Mouse (Mus musculus) left cerebral cortex, postnatal 25 days (tissue): Measurements from ENCODE around the gene Fdxr. TPM values are rescaled to one million over a fixed set of nuclear protein-coding genes. Genes with fewer than 3 reads are reported as not detected.

Experiments
- DNase-seq, 2 experiments: peaks; one replicate each; pipeline ENCODE4 v3.0.0; 2022; ENCODE audit warnings: low spot score in 2 of 2, mixed read lengths in 1 of 2
- intact Hi-C: fragments of 180-260 bp; cut with DNase I; formaldehyde crosslinking; loops from one replicate; pipeline ENCODE4 v1.15.1; 2025
- total RNA-seq, 2 experiments: library from RNA; stranded (reverse); gene quantifications; 2 replicates each; pipeline ENCODE4 v1.2.3; 2021

Gene Fdxr
- total RNA-seq, 2 experiments from 2014 or later, result 14.5 to 17.4 TPM

DNA sequence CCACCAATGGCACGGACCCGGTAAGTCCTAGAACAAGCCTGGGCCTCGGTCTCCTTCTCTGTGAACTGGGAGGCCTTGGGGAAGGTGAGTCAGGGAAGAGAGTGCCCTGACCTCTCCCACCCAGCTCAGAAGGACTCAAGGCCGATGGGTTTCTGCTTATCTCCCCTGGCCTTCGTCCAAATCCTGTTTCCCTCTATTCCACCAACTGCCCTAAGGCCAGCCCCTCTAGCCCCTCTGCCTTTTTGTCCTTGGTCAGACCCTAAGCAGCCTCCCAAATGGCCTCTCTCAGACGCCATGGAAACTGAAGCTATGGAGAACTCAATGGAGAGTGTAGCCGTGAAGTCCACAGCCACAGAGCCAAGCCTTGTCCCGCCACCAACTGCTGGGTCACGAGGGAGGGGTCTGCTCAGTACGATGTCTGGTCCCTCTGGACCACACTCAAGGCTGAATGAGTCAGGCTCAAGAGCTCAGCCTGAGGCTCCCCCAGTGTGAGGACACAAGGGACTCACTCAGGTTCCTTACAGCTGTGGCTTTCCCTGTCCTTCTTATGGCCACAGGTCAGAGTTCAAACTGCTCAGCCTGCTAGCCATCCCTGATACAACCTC is 3.9 kb downstream of the Fdxr start:
- intact Hi-C loops, result loop anchor here (5.0 kb wide), 1 partner anchor 191 kb away; no protein-coding TSS in a partner anchor
- no peak for DNase-seq

DNA sequence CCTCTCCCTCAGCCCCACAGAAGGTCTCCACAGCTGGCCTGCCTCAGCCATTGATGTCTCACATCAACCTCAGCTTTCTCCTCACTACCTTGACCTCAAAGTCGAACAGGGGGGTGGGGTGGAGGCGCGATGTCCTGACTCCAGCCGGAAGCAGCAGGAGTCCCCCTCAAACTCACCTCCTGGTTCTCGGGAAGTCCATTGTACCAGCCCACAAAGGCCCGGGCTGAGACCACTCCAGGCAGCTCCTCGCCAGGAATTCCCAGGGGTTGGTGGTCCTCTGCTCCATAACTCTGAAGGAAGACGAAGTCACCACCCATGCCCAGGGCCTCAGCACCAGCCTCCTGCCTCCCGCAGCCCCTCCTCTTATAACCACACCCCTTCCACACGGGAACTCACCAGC is 5.4 kb downstream of the Fdxr start:
- intact Hi-C loops, result loop anchor here (2.0 to 5.0 kb wide), 2 partner anchors 111 to 189 kb away; no protein-coding TSS in a partner anchor
- DNase-seq, result no peak

DNA sequence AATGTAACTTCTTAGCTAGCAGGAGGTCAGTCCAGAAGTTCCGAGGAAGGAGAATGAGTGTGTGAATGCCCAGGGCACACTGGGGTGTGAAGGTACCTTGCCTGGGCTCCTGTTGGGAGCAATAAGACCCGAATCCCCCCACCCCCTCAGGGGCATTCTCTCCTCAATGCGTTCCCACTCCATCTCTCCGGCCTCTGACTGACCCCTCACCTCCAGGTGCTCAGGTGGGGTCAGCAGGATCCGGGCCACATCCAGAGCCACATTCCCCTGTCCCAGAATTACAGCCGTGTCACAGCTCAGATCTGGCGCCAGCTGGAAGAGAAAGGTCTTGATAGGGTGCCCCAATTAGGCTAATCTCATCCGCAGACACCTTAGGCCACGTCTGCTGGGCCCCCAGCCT is 5.8 kb downstream of the Fdxr start:
- intact Hi-C loops, result loop anchor here (2.0 to 5.0 kb wide), 2 partner anchors 110 to 189 kb away; no protein-coding TSS in a partner anchor
- DNase-seq, result no peak

DNA sequence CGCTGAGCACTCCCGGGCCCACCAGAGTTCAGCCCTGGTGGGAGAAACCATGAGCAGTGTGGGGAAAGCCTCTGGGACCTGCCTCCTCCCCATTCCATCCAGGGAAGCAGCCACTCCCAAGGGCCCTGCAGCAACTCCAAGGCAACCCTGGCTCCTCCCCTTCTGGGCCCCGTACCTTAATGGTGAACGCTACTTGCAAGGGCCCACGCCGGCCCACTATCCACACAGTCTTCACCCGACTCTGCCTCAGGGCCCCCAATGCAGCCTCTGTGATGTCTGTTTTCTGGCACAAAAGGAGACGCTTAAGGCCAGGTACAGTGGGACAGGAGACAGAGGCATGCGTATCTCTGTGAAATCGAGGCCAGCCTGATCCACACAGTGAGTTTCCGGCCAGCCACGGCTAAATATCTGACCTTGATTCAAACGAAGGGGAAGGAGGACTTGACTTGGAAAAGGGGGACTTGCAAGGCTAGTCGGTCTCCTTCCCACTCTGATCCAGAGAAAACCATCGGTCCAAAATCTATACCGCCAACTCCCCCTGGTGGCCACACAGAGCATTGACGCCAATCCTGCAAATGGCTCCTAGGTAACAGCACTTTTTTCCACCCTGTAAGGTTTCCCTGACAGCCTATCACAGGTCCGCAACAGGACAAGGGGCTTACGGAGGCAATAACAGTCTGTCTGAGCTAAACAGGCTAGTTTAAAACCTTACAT is 6.5 kb downstream of the Fdxr start:
- DNase-seq, result peak; percentile 83 to 87
- intact Hi-C loops, result loop anchor here (1.0 to 5.0 kb wide), 3 partner anchors 68 to 188 kb away; no protein-coding TSS in a partner anchor

DNA sequence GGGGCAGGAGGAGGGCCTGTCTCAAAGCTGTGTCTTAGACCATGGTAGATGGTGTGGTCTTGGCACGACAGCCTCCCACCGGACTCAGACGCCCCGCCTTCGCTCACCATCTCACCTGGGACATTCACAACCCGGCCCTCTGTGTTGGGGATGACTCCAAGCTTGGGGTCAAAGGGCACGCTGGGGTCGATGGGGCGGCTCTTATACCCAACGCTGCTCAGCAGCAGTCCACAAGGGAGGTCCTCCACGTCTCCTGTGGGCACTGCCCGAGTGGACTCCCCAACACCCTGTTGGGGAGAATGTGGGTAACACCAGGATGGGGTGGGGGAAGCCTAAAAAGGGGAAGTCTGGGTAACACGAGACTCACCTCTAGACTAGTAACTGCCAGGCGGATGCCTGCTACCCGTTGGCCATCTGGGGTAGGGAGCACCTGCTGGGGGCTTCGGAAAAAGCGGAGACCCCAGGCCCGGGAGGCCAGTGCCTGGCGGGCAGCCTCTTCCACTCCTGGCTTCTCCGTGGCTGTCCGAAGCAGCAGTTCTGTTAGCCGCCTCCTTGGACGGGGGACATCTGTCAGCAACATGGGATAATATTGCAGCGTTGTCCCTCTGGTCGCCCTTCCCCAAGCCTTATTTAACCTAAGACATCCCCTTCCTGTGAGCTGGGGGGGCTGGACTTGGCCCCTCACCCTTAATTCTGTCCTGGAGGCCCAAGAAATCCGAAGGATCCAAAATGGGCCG is 7.4 kb downstream of the Fdxr start:
- intact Hi-C loops, result loop anchor here (1.0 to 5.0 kb wide), 3 partner anchors 67 to 187 kb away; no protein-coding TSS in a partner anchor

DNA sequence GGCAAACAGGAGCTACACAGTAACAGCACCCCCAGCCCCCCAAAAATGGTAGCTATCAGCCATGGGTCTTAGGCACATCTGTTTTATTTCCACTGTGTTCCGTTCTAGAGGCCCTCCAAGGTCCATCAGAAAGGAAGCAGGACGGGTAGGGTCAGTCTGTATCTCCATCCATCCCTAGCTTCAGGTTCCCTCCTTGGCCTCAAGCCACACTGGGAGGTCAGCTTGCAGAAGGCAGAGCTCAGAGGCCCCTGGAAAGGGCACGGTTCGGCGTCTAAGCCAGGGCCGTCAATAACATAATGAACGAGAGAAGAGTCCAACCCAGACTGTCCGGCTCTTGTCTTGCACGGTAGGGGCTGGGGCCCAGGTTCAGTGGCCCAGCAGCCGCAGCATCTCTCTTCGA is 8.9 kb downstream of the Fdxr start:
- DNase-seq, result no peak
- intact Hi-C loops, result no loop called here

More for the DNA sequence above, 7.4 kb downstream of the Fdxr start:
- no peak for DNase-seq

DNA sequence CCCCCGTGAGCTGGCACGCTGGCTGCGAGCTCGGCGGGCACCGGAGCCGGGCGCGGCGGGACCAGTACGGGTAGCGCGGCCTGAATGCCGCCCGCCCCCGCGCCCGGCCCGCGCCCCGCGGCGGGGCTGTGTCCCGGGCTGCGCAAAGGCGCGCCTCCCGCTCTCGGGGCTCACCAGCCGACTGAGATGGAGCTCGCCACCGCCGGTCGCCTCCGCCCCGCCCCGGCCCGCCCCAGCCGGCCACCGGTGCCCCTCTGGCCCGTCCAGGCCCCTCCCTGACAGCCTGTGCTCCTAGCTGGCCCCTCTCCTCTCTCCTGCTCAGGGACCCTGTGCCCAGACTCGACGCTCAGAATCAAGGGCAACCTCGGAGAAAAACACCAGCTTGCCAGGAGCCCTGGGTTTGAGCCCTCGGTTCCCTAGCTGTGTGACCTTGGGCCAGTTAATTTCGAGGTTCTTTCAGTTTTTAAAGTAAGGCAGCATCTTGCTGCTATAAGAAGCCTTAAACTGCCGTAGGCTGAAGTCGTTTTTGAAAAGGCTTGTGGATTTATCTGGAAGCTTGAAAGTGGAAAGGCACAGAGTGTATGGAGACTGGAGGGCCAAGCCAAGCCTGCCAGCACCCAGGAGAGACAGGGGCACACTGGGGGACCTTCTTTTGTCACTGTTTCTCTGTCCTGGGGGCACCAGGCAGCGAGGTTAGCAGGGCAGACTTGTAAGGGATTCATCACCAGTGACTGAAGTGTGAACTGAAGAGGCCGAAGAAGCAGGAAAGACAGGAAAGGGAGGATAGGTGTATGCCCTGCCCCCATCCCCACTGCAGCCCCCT is 9.6 kb downstream of the Fdxr start, which contains the start of gene Grin2c:
Gene Grin2c (minus strand): TSS at position 183 of the 823 bp plus-strand sequence.
- intact Hi-C loops, result no loop called here
- no peak for DNase-seq

DNA sequence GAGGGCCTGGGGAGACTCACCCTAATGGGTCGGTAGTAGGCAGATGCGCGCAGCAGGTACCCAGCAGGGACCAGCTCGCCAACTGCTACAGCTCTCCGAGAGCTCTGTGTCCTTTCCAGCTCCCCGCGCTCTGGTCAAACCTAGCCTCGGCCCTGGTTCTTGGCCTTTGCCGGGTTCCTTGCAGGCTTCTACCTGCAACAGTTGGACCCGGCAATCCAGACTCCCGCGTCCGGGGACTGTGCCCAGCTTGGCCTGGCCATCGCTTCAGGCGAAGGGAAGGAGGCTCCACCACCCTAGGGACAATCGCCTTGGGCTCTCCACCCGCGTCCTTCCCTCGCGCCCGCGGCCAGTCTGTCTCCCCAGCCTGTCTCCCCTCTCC is 10.5 kb downstream of the Fdxr start:
- intact Hi-C loops, result no loop called here
- DNase-seq, result no peak

DNA sequence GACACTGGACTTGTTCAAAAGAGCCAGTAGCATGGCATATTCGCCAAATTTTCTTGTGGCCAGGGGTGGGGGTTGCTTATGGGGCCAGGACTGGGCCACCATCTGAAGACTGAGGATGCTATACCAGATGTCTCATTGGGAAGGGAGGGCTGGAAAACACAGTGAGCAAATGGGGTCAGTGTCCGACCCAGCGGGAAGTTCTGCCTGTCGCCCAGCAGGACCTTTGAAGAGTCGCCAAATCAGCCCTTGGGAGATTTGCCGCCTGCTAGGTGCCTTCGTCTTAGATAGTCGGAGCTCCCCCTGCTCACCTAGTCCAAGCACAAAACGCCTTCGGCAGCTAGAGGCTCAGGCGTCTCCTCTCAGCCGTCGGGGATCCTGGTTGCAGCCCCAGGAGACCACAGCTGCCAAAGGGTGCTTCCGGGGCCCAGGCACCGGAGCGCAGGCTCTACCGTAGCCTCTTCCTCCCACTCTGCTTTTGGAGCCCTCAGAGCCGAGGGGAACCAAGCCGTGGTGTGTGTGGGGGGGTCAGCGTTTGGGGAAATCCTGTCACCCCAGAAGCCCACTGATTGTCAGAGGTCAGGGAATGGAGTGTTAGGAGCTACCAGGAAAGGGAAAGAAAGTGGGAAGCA is 11.0 kb downstream of the Fdxr start:
- no peak for DNase-seq
- intact Hi-C loops, result no loop called here

DNA sequence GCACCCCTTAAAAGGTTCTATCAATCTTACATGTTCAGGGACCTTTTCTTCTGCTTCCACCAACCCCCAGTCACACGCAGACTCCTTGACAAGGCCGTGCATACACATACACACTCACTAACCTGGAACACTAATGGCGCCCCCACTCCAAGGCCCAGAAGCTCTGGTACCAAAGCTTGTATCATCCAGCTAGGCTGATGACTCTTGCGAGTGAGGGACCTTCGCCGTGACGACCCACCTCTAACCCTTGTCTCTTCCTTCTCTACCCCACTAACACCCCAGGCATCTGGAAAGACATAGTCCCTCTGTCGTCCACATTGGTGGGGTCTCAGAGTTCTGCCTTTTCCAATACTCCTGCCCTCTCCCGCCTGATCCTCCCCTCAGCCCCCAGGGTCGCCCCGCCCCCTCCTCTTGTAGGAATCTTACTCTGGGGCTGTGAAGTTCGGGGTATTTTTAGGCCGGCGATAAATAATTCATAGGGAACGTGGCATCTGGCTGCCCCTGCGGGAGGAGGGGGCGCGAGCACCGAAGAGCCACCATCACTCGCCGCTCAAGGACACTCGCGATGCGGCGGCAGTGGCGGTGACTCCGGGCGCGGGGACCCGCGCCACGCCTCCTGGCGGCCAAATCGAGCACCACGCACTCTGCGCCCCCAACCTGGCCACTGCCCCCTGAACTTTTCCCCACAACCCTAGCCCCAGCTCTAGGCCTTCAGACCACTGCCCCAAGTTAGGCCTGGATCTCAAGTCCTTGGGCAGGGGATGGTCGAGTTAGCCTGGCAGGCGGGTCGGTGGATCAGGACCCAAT is 11.8 kb downstream of the Fdxr start:
- no peak for DNase-seq
- intact Hi-C loops, result no loop called here

DNA sequence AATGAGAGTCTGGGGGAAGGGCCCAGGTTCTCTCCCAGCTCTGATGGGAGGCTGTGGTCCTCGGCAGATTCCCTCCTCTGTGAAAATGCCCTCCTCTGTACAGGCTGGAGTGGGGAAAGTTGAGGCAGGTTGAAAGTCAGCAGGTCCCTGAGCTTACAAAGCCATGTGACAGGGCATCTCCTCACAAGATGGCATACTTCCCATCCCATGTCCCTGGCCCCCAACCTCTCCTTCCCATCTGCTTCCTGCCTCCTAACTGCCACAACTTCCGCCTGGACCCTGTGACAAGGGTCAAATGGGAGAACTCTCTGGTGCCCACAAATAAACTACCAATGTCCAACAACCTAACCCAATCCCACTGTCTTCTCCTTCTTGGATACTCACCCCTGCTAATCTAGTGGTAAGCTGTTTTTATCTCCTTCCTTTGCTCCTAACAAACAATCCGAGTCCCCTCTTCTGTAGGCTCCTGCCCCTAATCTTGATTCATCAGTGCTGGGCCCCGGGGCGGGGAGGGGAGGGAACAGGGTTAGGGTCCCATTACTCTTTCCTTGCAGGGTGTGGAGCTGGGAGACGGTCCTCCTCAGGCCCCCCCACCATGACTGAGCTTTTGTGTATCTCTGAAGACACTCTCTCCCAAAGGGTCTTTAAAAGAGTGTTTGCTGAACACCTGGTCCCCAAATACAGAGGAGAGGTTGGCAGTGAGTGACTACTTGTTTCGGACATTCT is 12.6 kb downstream of the Fdxr start:
- intact Hi-C loops, result no loop called here
- no peak for DNase-seq

DNA sequence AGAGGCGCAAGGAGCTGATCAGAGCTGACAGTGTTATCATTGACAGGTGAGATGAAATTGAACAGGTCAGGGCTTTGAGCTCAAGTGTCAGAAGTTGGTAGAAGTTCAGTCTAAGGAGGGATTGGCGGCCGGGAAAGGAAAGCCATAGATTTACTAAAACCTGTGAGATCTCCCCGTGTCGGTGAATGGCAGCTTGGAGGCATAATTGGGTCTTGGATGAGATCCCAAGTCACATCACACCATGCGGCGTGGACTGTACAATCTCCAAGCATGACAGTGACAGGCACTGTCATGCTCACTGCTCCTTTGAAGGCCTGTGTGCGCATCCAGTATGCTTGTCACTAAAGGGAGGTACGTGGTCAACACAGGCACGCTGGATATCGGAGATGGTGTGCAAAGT is 13.9 kb downstream of the Fdxr start:
- intact Hi-C loops, result no loop called here
- DNase-seq, result no peak

DNA sequence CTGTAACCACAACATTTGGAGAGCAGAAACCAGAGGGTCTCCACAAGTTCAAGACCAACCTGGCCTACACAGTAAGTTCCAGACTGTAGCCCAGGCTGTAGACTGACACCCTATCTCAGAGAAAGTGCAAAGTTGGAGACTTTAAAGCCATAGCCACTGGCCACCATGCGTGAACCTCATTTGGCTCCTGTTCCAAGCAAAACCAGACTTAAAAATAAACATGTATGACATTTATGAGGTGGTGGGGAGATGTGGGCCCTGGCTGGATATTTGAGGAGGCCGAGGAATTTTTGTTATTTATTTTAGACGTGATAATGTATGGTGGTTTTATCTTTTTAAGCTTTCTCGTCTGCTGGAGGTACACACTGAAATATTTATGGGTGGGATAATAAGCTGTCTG is 17.7 kb downstream of the Fdxr start:
- DNase-seq, result no peak
- intact Hi-C loops, result no loop called here

DNA sequence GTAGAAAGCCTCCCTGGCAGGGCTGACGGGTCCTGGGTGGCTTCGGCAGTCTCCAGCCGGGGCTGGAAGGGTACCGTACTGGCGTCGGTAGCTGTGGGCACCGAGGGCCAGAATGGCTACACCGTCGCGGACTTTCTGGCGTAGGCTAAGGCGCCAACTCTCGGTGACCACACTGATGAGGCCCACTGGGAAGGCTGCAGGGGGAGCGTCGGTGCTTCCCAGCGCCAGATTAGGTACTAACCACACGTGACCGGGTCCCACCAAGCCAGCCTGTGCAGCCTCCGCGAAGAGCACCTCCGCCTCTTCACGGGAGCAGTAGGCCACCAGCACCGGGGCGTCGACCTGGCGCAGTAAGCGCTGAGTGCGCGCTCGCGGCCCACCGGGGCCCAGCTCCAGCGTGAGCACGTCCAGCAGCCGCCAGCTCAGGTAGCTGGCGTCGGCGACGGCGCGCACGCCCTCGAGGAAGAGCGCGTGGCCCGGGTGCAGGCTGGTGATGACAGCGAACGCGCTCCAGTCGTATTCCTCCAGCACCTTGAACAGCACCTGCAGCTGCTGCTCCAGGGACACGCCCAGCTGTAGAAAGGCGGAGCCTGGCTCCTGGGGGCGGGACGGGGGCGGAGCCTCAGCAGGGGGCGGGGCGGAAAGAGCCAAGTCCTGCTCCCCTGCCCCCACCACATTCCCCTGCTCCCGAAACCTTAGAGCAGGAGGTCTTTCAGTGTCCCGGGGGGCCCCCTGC is 18.9 kb downstream of the Fdxr start:
- DNase-seq, result no peak
- intact Hi-C loops, result no loop called here

DNA sequence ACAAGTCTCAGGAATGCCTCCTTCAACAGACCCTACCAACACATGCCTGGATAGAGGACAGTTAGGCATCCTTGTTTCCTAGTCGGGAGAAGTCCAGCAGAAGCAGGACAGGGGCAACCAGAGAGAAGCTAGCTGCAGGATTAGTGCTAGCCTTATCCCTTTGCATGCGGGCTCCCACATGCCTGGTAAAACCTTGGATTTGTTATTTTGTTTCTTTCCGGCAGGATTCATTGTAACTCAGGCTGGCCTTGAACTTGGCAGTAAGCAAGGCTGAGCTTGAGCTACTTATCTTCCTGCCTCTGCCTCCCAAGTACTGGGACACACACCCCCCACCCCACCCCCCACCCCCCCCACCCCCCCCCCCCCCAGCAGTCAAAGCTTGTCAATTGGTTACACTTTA is 25.6 kb downstream of the Fdxr start:
- intact Hi-C loops, result no loop called here
- no peak for DNase-seq

DNA sequence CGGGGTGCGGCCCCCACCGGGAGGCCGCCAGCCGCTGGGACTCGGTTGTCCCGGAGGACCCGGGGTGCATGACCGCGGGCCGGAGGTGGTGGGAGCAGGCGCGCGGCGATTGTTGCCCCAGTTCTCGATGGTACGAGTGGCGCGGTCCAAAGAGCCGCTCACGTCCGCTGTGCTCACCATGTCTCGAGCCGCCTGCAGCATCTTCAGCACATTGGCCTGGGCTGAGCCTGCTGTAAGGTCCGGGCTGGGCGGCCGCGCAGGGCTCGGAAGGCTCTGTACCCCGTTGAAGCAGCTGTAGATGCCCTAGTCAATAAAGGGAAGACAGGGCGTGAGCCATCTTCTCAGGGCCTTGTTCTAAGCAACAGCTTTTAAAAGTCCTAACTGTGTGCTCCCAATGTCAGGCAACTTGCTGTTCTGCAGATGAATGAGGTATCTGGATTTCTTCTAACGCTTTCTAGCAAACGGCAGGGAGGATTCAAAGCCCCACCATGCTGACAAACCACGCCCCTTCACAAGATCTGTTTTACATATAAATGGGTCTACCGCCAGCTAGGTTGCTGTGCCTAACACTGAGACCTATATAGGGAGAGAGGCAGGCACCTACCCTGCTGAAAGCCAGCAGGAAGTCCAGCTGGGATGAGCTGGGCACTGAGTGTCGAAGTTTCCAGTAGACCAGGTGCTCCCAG is 26.3 kb downstream of the Fdxr start:
- intact Hi-C loops, result no loop called here
- no peak for DNase-seq
